In the genomic region with DNA sequence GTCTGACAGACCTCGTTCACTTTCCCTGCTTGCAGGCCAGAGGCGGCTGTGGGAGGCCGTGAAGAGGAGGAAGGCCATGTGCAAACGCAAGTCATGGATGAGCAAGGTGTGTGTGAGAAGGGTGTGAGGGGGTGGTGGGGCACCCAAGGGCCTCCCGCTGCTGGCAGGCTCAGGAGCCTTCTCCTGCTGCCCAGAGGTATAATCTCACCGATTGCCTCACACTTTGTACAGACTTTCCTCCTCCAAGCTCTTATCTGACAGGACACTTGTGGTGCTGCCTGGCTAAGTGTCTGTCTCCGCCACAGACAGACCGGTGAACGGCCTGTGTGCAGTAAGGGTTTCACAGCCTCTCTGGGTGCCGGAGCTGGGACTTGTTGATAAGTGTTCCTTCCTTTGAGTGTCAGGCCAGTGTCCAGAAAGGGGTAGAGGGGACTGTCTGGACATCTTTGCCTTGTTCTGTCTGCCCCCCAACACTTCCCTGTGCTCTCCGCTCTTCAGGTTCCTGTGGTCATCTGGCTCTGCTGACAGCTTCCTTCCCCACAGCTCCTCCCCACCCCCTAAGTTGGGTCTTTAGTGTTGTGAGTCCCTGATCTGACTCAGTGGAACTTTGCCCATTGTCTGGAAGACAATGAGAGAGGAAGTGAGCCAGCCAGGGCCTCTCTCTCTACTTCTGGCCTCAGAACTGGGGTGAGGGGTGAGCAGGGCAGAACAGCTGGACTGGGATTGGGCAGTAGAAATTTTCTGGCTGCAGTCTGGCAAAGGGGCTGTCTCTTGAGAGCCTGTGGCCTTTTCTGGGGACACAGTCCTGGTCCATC, we compare ENCODE assay signal across 9 mouse cellular contexts. TPM values are rescaled to one million over a fixed set of nuclear protein-coding genes. Genes with fewer than 3 reads are reported as not detected.
A peak's percentile ranks its signal among the peaks of the same experiment; 100 is the strongest.
DNase-seq lines count a peak whose midpoint lies in the region; ATAC-seq lines count a peak whose summit lies in the region.
"Had no signal": no experiment of that assay in that cellular context is flagged by ENCODE, and none has a peak within 500 bp of the region (broad histone marks: within the 10 kb centered on the region; RNA-seq: fewer than 3 reads in every experiment).

No protein-coding gene starts in this region.

- H3K27ac ChIP-seq in forebrain, embryonic 11.5 days (ENCODE audit: low read depth, low read length): peak overlapping the region; percentile 59
- H3K27ac ChIP-seq in forebrain, embryonic 14.5 days (ENCODE audit: low read depth, low read length): no peak overlapping the region
- H3K27ac ChIP-seq in heart, embryonic 10.5 days: peak overlapping the region; percentile 81
- peak overlapping the region; percentile 13; the same call in 1 of the 2 replicates for H3K27ac ChIP-seq in midbrain, embryonic 14.5 days (replicated peaks; ENCODE audit: low read depth, low read length)

- ATAC-seq in forebrain, embryonic 11.5 days (replicated peaks; ENCODE audit: low FRiP score): no peak
- ATAC-seq in forebrain, embryonic 14.5 days: no peak
- ATAC-seq in midbrain, embryonic 14.5 days (ENCODE audit: low FRiP score, low TSS enrichment): no peak
- no peak for ATAC-seq in activated CD4-positive, CD25-positive, alpha-beta regulatory T cell, adult 4 months
- ATAC-seq: Patski had no signal

- H3K4me3 ChIP-seq in forebrain, embryonic 11.5 days (ENCODE audit: low read depth, low read length): no peak overlapping the region
- no peak overlapping the region for H3K4me3 ChIP-seq in forebrain, embryonic 14.5 days (ENCODE audit: low read depth, low read length)
- peak overlapping the region; percentile 13 for H3K4me3 ChIP-seq in heart, embryonic 10.5 days
- no peak overlapping the region for H3K4me3 ChIP-seq in midbrain, embryonic 14.5 days (replicated peaks; ENCODE audit: low read depth, low read length)

- DNase-seq in forebrain, embryonic 11.5 days (ENCODE audit: low spot score): no peak
- no peak for DNase-seq in forebrain, embryonic 14.5 days (ENCODE audit: low spot score)
- DNase-seq in adrenal gland, postnatal 14 days: peak; percentile 67
- DNase-seq in heart, embryonic 10.5 days (ENCODE audit: low spot score): peak; percentile 96
- DNase-seq in kidney, postnatal 25 days: peak; percentile 46 to 76
- no peak for DNase-seq in midbrain, embryonic 14.5 days
- no peak for DNase-seq in urinary bladder, postnatal 36 days (ENCODE audit: low spot score in 2 of 2)

- H3K4me1 ChIP-seq in forebrain, embryonic 11.5 days (replicated peaks; ENCODE audit: control insufficient read depth, insufficient read depth, low read length): peaks cover 21% of the 10 kb centered on the region
- H3K4me1 ChIP-seq in forebrain, embryonic 14.5 days (ENCODE audit: control insufficient read depth, insufficient read depth, low read length): peaks cover 32% of the 10 kb centered on the region
- H3K4me1 ChIP-seq in heart, embryonic 10.5 days: peaks cover 83% of the 10 kb centered on the region
- peaks cover 27% of the 10 kb centered on the region for H3K4me1 ChIP-seq in midbrain, embryonic 14.5 days (ENCODE audit: control insufficient read depth, insufficient read depth, low read length)

- 0 out of 2 replicates have a peak overlapping the region, but pooled peaks have one; percentile 11 for H3K4me2 ChIP-seq in forebrain, embryonic 11.5 days (ENCODE audit: low read depth, low read length, severe bottlenecking)
- no peak overlapping the region for H3K4me2 ChIP-seq in forebrain, embryonic 14.5 days (ENCODE audit: low read length)
- H3K4me2 ChIP-seq in midbrain, embryonic 14.5 days (ENCODE audit: low read length): no peak overlapping the region

- H3K9ac ChIP-seq in forebrain, embryonic 11.5 days (ENCODE audit: low read length): peak overlapping the region; percentile 27; the same call in 1 of the 2 replicates
- no peak overlapping the region for H3K9ac ChIP-seq in forebrain, embryonic 14.5 days (ENCODE audit: low read length)
- no peak overlapping the region for H3K9ac ChIP-seq in midbrain, embryonic 14.5 days (replicated peaks; ENCODE audit: low read length)

- no peaks in the 10 kb centered on the region for H3K27me3 ChIP-seq in forebrain, embryonic 11.5 days (ENCODE audit: control insufficient read depth, insufficient read depth, low read length)
- no peaks in the 10 kb centered on the region for H3K27me3 ChIP-seq in forebrain, embryonic 14.5 days (replicated peaks; ENCODE audit: control insufficient read depth, insufficient read depth, low read length)
- H3K27me3 ChIP-seq in heart, embryonic 10.5 days (ENCODE audit: insufficient read depth, poor library complexity, severe bottlenecking): peaks cover 56% of the 10 kb centered on the region
- H3K27me3 ChIP-seq in midbrain, embryonic 14.5 days (ENCODE audit: control insufficient read depth, insufficient read depth, low read length): no peaks in the 10 kb centered on the region
- H3K27me3 ChIP-seq: Patski had no signal

- 48% methylated on average over 11 of the region's 11 CpGs for WGBS in forebrain, embryonic 11.5 days
- 47% methylated on average over 11 of the region's 11 CpGs for WGBS in forebrain, embryonic 14.5 days
- 9% methylated on average over 11 of the region's 11 CpGs for whole genome bisulfite sequencing in heart, embryonic 10.5 days
- 37% methylated on average over 11 of the region's 11 CpGs for WGBS in midbrain, embryonic 14.5 days

- H3K9me3 ChIP-seq in forebrain, embryonic 11.5 days (ENCODE audit: control insufficient read depth, low read length): no peaks in the 10 kb centered on the region
- H3K9me3 ChIP-seq in forebrain, embryonic 14.5 days (replicated peaks; ENCODE audit: control insufficient read depth, low read length): no peaks in the 10 kb centered on the region
- H3K9me3 ChIP-seq in heart, embryonic 10.5 days: no peaks in the 10 kb centered on the region
- no peaks in the 10 kb centered on the region for H3K9me3 ChIP-seq in midbrain, embryonic 14.5 days (ENCODE audit: control insufficient read depth, low read length)

- H3K36me3 ChIP-seq in forebrain, embryonic 11.5 days (ENCODE audit: control insufficient read depth, insufficient read depth, low read length): no peaks in the 10 kb centered on the region
- H3K36me3 ChIP-seq in forebrain, embryonic 14.5 days (ENCODE audit: control insufficient read depth, insufficient read depth, low read length): peaks cover 34% of the 10 kb centered on the region
- peaks cover 27% of the 10 kb centered on the region for H3K36me3 ChIP-seq in heart, embryonic 10.5 days
- peaks cover 18% of the 10 kb centered on the region for H3K36me3 ChIP-seq in midbrain, embryonic 14.5 days (ENCODE audit: control insufficient read depth, insufficient read depth, low read length)

RNA-seq across cellular contexts. Expression of gene Tnk2, which starts 22.4 kb away (rescaled TPM):
- 11.2 and 12.1 TPM in 2 replicates for polyA plus RNA-seq in forebrain, embryonic 11.5 days (2014; fragmentation: Nextera tagmentation; extraction: Ambion mirVana)
- polyA plus RNA-seq in forebrain, embryonic 14.5 days (2014; fragmentation: Nextera tagmentation; extraction: Ambion mirVana): 11.2 and 13.1 TPM in 2 replicates
- total RNA-seq in adrenal gland, postnatal 14 days (2021): 48.5 and 55.4 TPM in 2 replicates
- polyA plus RNA-seq in heart, embryonic 10.5 days (2016; fragmentation: Nextera tagmentation; extraction: Ambion mirVana): 6.5 and 9.2 TPM in 2 replicates
- 15.5 and 17.6 TPM in 2 replicates for polyA plus RNA-seq in midbrain, embryonic 14.5 days (2014; fragmentation: Nextera tagmentation; extraction: Ambion mirVana)
- polyA plus RNA-seq in activated CD4-positive, CD25-positive, alpha-beta regulatory T cell, adult 4 months (2017; shearing (Covaris generic)): 10 to 100 TPM in 1 of 2 experiments, 1 to 10 TPM in 1; 5.6 to 10.3 TPM

RNA-seq across cellular contexts. Expression of gene Tfrc, which starts 57.3 kb away (rescaled TPM):
- 68.4 and 73.6 TPM in 2 replicates for polyA plus RNA-seq in forebrain, embryonic 11.5 days (2014; fragmentation: Nextera tagmentation; extraction: Ambion mirVana)
- 43.9 and 56.0 TPM in 2 replicates for polyA plus RNA-seq in forebrain, embryonic 14.5 days (2014; fragmentation: Nextera tagmentation; extraction: Ambion mirVana)
- total RNA-seq in adrenal gland, postnatal 14 days (2021): 181 and 285 TPM in 2 replicates
- 72.0 and 82.0 TPM in 2 replicates for polyA plus RNA-seq in heart, embryonic 10.5 days (2016; fragmentation: Nextera tagmentation; extraction: Ambion mirVana)
- 31.8 and 69.8 TPM in 2 replicates for polyA plus RNA-seq in midbrain, embryonic 14.5 days (2014; fragmentation: Nextera tagmentation; extraction: Ambion mirVana)
- polyA plus RNA-seq in activated CD4-positive, CD25-positive, alpha-beta regulatory T cell, adult 4 months (2017; shearing (Covaris generic)): 10 to 100 TPM; 19.2 to 22.1 TPM

Comparison
In these comparisons a context has a peak if more than half of its experiments do, and no peak if none do; other contexts are left out.
1. DNase-seq: peak in adrenal gland, postnatal 14 days (single experiment), heart, embryonic 10.5 days (single experiment) and kidney, postnatal 25 days (2 of 2); none in forebrain, embryonic 11.5 days (single experiment), forebrain, embryonic 14.5 days (single experiment), midbrain, embryonic 14.5 days (single experiment) and urinary bladder, postnatal 36 days (0 of 2).